Mouse (Mus musculus) heart, postnatal 4 days (tissue): Measurements from ENCODE around the gene Dynlt1f. TPM values are rescaled to one million over a fixed set of nuclear protein-coding genes. Genes with fewer than 3 reads are reported as not detected.
"Not testable (repeated sequence)": the region's sequence is repeated elsewhere in the genome, so short reads cannot be mapped to it uniquely, and the experiment has no call there.

Experiments used
- DNase-seq: peaks from one replicate; pipeline ENCODE4 v3.0.0; 2021
- total RNA-seq, 2 experiments: library from RNA; stranded (reverse); gene quantifications; 2 replicates each; pipeline ENCODE4 v1.2.3; 2021

The Dynlt1f gene
- 100 to 1,000 TPM; 185 TPM for total RNA-seq

DNA sequence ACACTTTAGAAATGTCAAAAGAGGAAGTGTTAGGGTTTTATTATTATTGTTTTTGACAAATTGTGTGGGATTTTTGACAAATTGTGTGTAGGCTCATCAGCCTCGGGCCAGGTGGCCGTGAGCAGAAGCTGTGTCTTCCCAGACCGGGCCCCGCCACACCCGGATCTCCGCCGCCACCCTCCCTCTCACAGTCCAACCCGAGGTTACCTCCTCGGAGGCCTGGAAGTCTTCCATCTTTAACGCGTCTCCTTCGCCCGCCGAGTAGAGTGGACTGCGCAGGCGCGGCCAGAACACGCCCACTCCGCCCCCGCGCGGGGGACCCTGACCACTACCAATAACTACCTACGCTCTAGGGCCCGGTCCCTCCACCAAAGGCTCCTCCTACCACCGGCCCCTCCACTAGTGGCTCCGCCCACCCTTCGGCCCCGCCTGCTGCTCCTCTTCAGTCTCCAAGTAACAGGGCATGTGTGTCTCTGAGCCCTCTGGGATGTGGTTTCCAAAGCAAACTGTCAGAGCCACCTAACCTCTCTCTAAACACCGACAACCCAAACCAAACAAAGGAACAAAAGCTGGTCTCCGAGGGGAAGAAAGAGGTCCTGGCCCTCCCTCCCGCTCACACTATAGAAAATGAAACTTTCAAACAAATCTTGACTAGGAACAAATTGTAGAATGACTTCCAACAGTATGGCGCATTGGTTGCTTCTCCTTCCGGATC, at the start of gene Dynlt1f:
TSS of gene Dynlt1f (minus strand) at position 334 of the 715 bp plus-strand sequence.
- DNase-seq = peak; percentile 72

DNA sequence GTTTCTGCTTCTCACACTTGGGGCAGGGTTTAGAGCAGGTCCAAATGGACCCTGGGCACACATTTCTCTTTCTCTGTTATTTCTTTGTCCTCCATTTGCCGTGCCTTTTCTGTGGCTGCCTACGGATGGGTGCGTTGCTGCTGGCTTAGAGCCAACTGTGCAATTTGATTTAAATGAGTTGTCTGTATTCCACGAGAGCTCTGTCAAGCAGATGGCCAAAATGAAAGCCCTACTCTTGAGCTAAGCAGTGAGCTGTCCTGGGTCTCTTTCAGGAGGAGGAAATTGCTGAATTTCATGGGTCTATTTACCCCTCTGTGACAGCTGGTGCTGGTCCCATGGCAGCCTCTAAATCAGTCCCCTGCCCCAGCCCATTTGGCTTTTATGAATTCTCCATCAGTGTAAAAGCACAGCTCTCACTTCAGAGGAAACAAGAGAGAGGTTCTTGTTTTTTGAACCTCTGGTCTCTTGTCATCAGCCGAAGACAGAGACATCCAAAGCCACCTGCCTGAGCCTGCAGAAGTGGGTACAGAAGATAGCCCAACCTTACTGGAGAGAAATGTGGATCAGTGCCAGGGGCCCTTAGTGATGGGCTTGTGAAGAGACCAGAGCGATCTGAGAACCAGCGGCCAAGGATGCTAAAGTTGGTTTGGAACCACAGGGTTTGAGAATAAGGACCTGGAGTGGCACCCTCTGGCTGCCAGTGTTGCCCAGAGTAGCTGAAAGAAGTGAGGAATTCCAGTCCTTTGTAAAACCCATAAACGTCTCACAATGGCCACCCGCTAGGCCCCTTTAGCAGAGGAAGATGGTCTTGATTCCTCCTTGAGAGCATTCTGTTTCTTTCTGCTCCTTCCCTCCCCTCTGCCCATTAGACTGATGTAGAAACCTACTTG, 47.9 kb upstream of the Dynlt1f start:
- DNase-seq = not testable (repeated sequence)

DNA sequence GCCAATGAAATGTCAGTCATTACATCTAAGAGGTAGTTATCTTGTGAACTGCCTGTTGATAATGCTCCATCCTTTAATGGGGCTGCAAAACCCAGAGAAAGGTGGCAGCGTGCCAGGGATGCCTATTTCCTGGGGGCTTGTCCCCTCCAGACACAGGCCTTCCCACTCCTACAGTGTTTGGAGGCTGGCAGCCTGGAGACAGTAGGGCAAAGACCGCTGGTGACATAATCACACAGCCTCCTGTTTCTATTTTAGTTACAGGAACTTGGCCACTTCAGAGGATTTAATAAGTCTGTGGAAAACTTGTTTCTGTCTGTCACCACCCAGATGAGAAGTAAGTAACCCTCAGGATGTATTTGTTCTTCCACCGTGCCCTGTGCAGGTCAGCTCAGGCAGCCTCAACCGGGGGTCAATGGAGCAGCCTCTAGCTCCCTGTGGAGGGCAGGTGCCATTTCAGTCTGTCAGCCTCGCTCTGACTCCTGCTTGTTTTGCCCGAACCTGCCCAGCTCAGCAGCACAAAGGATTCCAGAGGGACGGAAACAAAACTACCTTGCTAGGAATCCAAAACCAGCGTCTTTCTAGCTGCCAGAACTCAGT, 47.0 kb upstream of the Dynlt1f start:
- not testable (repeated sequence) for DNase-seq

DNA sequence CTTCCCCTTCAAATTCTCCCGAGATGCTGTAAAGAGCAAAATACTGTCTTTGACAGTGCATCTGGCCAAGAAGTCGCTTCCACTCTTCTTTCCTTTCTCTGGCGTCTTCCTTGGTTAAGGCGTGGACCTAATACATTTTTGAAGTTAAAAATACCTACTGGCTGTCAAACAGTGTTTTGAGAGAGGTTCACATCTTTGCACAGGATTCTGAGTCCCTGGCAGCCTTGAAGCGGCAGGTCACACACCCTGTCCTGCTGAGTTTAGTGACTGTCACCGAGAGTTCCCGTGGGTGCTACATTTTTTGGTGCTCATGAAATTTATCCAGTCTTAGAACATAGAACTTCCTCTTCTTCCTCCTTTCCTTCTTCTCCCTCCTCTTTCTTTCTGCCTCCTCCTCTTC, 44.4 kb upstream of the Dynlt1f start:
- not testable (repeated sequence) for DNase-seq

DNA sequence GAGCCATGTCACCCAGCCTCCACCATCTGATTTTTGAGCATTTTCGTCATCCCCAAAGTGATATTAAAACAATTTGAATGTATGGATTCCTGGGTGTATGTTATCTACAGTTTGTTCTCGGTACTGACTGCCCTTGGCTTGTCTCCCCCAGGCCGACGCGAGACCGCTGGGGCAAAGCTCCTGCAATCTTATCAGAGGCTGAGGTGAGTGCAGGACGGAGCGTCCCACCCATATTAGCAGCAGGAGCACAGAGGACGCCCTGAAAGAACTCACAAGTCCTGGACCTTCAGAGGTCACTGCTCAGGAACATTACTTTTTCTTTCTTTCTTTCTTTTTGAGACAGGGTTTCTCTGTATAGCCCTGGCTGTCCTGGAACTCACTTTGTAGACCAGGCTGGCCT, 43.8 kb upstream of the Dynlt1f start:
- not testable (repeated sequence) for DNase-seq

DNA sequence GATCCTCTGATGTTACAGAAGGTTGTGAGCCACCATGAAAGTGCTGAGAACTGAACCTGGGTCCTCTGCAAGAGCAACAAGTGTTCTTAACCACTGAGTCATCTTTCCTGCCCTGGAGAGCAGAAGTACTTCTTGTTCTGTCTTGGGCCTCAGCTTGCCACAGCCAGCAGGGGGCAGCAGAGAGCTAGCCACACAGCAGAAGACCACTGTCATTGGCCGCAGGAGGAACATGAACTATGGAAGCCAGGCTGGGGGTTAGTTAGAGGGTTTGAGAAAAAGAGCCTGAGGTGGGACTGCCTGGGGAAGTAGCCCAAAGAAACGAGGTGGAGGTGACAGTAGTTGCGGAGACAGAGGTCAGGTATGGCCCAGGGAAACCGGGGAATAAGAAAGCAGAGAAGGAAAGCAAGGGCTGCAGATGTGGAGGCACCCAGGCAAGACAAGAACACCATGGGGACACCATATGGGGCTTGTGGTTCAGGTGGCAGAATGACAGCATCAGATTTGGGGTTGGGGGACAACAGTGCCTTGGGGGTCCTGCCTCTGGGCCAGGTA, 41.6 kb upstream of the Dynlt1f start:
- DNase-seq = peak; percentile 58

DNA sequence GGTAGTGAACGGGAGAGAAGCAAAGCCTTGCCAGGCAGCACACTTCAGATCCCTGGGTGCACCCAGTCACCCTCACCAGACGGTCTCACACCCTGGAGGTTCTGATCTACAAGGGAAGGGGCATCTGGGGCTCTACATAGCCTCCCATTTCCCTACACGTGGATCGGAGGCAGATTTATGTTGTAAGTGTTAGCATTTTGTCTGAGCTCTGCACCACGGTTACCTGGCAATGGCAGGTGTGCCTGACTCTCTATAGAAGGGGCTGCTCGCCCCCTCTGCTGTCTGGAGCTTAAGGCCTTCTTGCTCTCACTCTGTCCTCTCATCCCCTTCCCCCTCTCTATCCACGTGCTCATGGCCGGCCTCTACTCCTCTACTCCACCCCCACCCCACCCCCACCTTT, 40.8 kb upstream of the Dynlt1f start:
- DNase-seq = not testable (repeated sequence)

DNA sequence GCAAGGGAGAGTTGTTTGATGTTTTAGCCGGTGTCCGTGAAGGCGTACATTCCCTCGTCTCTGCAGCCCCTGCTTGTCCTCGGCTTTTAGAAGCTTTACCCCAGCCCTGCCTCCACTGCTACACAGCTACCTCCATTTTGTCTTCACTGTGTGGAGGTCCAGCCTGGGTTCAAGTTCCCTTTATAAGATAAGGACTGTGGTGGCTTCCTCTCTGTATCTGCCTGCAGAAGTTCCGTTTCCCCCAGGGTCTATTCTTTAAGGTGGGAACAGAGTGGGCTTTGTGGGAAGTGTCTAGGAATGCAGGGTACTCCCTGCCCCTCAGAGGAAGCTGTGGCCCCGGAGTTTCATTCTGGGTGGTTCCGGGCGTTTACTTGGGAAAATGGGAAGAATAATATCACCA, 40.0 kb upstream of the Dynlt1f start:
- not testable (repeated sequence) for DNase-seq

DNA sequence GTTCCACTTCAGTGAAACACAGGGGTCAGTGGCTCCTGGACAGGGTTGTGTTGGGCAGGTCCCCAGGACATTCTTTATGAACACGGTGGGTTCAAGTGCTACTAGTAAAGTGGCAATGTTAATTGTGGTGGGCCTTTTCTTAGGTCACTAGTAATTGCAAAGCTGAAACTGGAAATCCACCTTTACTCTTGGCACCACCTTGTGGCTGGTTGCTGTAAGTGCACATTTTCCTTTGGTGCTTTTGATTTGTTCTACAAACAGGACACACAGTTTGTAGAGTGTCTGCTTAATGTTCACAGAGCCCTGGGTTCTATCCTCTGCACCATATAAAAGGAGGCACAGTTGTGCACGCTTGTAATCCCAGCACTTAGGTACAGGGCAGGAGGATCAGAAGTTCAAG, 35.9 kb upstream of the Dynlt1f start:
- DNase-seq = peak; percentile 95

DNA sequence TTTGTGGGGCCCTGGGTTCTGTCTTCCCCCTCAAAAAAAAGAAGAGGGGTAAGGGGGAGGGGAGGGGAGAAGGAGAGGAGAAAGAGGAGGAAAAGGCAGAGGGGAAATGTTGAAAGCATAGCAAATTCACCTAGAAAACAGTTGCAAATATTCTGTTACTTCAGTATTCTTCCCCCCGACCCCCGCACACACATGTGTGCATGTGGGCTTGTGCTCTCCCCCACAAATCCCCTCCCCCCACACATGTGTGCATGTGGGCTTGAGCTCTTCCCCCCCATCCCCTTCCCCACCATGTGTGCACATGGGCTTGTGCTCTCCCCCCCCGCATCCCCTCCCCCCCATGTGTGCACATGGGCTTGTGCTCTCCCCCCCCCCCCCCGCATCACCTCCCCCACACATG, 33.6 kb upstream of the Dynlt1f start:
- DNase-seq = not testable (repeated sequence)

DNA sequence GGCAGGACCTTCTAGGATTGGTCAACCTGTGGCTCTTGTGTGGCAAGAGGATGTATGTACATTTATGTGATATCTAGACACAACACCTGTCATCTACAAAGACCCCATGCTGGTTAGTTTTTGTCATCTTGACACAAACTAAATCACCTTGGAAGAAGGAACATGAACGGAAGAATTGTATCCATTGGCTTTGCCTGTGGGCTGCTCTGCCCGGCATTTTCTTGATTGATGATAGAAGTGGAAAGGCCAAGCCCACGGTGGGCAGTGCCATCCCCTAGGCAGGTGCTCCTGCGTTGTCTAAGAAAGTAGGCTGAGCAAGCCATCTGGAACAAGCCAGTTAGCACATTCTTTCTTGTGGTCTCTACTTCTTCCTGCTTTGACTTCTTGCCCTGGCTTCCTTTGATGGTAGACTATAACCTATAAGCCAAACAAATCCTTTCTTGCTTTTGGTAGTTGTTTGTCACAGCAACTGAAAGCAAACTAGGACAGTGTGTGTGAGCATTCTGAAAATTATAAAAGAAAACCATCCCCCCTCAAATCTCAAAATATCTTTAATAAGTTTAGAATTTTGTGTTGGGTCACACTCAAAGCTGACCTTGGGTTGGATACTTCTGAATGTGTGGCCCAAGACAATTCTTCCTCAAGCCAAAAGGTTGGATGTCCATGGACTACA, 30.7 kb upstream of the Dynlt1f start:
- DNase-seq = not testable (repeated sequence)

DNA sequence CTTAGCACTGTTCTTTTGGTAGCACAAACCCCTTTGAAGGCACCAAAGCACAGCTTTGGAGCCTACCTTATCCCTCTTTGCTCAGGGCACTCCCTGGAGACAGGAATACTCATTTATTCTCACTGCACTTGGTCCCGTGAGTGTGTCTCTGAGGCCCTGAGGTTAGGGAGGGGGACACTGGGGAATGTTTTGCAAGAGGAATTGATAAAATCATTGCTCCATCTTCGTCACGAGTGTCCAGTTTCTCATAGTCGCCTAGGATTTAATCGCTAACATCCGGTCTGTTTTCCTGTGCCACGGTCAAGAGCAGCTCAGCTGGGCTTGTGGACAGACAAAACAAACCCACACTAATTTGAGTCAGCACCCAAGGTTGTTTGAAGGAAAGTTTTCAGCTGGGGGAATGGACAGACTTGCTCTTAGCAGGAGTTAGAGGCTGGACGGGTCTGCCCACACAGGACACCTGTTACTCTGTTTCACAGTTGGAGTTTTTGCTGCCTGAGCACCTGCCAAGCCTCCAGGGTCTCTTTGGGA, 29.7 kb upstream of the Dynlt1f start:
- not testable (repeated sequence) for DNase-seq

DNA sequence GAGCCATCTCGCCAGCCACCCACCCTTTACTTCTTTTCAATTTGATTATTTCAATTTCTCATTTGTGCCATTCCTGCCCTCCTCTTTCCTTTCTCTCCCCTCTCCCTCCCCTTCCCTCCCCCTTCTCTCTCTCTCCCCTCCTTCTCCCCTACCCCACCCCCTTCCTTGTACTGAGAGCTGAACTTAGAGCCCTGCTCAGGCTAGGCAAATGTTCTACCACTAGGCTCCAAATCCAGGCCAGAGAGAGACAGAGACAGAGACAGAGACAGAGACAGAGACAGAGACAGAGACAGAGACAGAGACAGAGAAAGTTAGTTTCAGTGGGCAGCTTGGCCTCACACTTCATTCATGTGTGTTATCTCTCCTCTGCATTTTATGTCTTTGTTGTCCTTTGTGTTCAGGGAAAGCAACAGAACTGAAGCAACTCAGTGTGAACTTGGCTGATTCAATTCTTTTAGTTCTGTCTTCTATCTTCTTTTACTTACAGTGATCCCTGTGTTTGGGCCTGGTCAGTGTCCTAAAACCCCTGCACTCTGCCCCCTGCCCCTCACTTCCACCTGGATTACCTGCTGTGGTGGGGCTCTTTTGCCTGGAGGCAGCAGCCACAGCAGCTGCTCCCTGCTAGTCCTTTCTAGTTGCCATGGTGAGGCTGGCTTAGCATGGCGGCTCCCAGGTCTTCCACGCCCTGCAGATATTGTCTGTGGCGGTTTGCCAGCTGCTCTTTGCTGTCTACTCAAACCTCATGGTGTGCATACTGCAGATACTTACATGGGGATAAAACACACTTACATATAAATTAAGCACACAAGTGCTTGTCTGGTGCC, 29.0 kb upstream of the Dynlt1f start:
- not testable (repeated sequence) for DNase-seq

DNA sequence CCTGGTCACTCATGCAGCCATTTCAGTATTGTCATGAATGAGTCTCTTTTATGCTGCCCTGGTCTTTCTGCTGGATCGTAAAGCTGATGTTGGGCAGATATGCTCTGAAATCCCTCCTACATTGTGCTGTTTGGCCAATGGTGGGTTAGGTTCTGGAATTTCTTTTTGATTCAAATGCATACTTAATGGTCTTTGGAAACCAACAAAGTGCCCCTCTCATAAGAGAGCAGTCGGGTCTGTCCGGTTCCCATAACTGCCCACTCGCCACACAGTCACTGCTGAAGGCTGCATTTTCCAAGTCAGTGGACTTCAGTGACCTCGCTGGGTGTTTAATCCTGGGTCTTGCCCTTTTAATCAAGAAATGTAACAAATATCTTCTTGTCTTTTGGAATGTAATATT, 28.0 kb upstream of the Dynlt1f start:
- DNase-seq = not testable (repeated sequence)

DNA sequence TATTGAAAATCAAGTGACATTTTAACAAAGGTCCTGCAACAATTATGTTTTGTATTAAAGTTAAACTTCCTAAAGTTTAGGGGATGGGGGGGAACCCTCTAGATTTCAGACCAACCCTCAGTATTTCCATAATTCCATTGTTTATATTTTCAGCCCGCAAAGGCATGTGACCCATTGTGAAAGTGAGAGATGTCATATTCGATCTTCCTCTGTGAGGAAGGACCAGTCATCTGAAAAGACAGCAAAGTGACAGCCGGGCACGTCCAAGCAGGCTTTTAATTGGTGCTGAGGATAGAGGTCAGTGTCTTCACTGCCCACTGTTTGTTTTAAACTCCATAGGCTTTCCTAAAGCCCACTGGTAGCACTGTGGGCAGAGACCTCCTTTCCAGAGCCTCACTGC, 26.0 kb upstream of the Dynlt1f start:
- DNase-seq = not testable (repeated sequence)

DNA sequence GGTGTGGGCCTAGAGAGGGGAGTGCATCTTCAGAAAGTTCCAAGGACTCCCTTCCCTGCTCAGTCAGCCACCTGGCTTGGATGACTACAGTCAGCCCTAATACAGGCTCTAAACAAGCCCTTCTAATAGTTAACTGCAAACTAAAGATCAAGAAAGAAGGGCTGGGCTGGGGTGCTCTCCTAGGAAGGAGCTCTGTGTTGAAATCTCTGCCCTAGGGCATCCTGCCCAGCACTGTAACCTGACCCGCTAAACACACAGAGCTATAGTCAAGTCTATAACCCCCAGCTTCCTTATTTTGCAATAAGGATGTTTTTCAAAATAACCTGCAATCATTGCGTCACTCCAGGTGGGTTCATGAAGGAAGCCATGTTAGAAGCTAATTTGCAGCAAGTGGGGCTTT, 22.4 kb upstream of the Dynlt1f start:
- not testable (repeated sequence) for DNase-seq

DNA sequence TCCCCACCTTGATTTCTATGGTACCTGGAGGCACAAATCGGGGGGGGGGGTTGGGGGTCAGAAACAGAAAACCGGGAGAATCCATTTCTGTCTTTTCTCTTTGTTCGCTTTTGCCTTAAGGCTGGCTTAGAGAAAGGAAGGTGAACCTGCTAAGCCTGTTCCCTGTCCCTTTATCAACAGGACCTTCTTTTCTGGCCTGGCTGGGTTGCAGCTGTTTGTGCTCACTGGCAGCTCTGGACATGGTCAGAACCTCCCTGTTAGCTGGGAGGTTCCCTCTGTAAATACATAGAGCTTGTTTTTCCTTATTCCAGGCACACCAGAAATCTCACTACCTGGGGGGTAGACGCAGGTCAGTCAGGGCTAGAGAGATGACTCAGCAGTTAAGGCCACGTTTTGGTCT, 18.6 kb upstream of the Dynlt1f start:
- DNase-seq = not testable (repeated sequence)

DNA sequence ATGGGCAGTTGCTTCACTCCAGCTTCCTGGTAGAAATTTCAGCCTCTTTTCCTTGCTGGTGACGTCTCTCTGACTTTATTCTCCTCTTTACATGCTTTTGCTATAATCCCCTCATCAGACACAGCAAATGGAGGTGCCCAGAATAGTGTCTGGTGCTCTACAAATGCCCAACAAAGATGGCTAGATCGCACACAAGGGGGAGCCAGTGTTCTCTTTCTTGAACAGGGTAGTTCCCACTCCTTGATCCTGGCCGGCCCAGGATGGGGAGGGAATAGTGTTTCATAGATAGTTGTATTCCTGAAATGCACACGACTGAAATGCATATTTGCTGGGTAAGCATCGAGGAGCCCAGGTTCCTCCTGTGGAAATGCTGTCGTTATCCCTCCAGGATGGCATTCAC, 12.8 kb upstream of the Dynlt1f start:
- not testable (repeated sequence) for DNase-seq

DNA sequence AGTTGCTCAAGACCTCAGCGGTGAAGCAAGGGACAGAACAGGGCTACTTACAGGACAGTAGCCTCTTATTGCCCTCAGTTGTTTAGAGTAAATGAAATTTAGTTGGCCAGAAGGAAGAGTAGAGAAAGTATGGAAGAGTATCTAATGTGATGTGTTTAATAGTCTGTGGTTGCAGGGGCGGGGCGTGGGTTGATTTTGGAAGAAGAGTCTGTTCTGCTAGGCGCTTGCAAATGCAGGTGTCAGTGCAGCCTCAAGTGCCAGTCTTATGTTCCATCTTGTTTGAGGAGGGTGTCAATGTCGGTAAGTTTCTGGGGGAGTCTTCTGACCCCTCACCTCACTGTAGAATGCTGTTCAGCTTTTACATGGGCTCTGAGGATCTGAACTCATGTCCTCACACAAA, 9.7 kb upstream of the Dynlt1f start:
- DNase-seq = not testable (repeated sequence)

DNA sequence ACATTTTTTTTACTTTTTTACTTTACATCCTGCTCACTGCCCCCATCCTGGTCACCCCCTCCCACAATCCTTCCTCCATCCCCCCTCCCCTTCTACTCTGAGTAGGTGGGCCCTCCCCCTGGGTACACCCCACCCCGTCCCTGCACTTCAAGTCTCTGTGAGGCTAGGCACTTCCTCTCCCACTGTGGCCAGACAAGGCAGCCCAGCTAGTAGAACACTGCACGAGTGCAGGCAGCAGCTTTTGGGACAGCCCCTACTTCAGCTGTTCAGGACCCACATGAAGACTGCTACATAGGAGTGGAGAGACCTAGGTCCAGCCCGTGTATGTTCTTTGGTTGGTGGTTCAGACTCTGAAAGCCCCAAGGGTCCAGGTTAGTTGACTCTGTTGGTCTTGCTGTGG, 7.1 kb upstream of the Dynlt1f start:
- not testable (repeated sequence) for DNase-seq
